Mouse (Mus musculus) MEL (cell line): ENCODE data around the gene Macf1. TPM values are rescaled to one million over a fixed set of nuclear protein-coding genes. Genes with fewer than 3 reads are reported as not detected.
A peak's percentile ranks its signal among the peaks of the same experiment; 100 is the strongest.

Experiments
- DNase-seq: peaks from one replicate; pipeline ENCODE4 v3.0.0; 2011; ENCODE audit warnings: low read depth, low spot score
- H3K27ac ChIP-seq: 2 replicates; pipeline ENCODE4 v1.5.1; 2012; ENCODE audit warnings: low read depth, mild to moderate bottlenecking, control low read depth, low read length, moderate library complexity; ENCODE audit not compliant: control insufficient read depth
- H3K27me3 ChIP-seq, 2 experiments: fragments of 150-350 bp in 1 of 2; sonication (generic) in 1 of 2; 2 replicates each; pipeline ENCODE4 v1.6.1; 2012; ENCODE audit warnings: low read length in 2 of 2, mild to moderate bottlenecking in 2 of 2, improper control_type of control experiment in 1 of 2, moderate library complexity in 1 of 2; ENCODE audit not compliant: insufficient read depth in 2 of 2, control insufficient read depth in 1 of 2
- H3K36me3 ChIP-seq, 2 experiments: 2 replicates each; pipeline ENCODE4 v1.6.1; 2012 to 2014; ENCODE audit warnings: low read length in 2 of 2, improper control_type of control experiment in 1 of 2, inconsistent platforms in 1 of 2, mild to moderate bottlenecking in 1 of 2; ENCODE audit not compliant: insufficient read depth in 2 of 2, control insufficient read depth in 1 of 2
- H3K4me1 ChIP-seq, 2 experiments: fragments of 150-350 bp in 1 of 2; sonication (generic) in 1 of 2; 2 replicates each; pipeline ENCODE4 v1.6.1; 2012; ENCODE audit warnings: low read length in 2 of 2, improper control_type of control experiment in 1 of 2, mild to moderate bottlenecking in 1 of 2; ENCODE audit not compliant: insufficient read depth in 2 of 2, control insufficient read depth in 1 of 2
- H3K4me3 ChIP-seq, 2 experiments: fragments of 150-350 bp in 1 of 2; sonication (generic) in 1 of 2; 2 replicates each; pipeline ENCODE4 v1.5.1; 2012; ENCODE audit warnings: low read depth in 2 of 2, low read length in 2 of 2, mild to moderate bottlenecking in 2 of 2, moderate library complexity in 2 of 2, control low read depth in 1 of 2, improper control_type of control experiment in 1 of 2; ENCODE audit not compliant: control insufficient read depth in 1 of 2, insufficient read depth in 1 of 2
- H3K79me2 ChIP-seq: 2 replicates; pipeline ENCODE4 v1.6.1; 2012; ENCODE audit warnings: mild to moderate bottlenecking, low read length, moderate library complexity; ENCODE audit not compliant: control insufficient read depth, poor library complexity, insufficient read depth
- H3K9ac ChIP-seq: 2 replicates; pipeline ENCODE4 v1.6.1; 2012; ENCODE audit warnings: low read depth, mild to moderate bottlenecking, control low read depth, low read length, moderate library complexity; ENCODE audit not compliant: control insufficient read depth, poor library complexity, severe bottlenecking
- H3K9me3 ChIP-seq: fragments of 150-350 bp; sonication (generic); replicated peaks from 2 replicates; pipeline ENCODE4 v1.6.1; 2012; ENCODE audit warnings: mild to moderate bottlenecking, low read length, improper control_type of control experiment, moderate library complexity; ENCODE audit not compliant: insufficient read depth
- BHLHE40 ChIP-seq: IDR thresholded peaks from 2 replicates; pipeline ENCODE4 v1.6.1; 2012; ENCODE audit warnings: low read depth, mild to moderate bottlenecking, inconsistent platforms, low read length, improper control_type of control experiment, borderline replicate concordance
- CHD1 ChIP-seq: IDR thresholded peaks from 2 replicates; pipeline ENCODE4 v1.6.1; 2012; ENCODE audit warnings: low read depth, mild to moderate bottlenecking, inconsistent platforms, low read length, improper control_type of control experiment
- CHD2 ChIP-seq: IDR thresholded peaks from 2 replicates; pipeline ENCODE4 v1.6.1; 2011; ENCODE audit warnings: low read length, improper control_type of control experiment
- CTCF ChIP-seq, 3 experiments: IDR thresholded peaks in 2 of 3; conservative IDR thresholded peaks in 1 of 3; 2 replicates each; pipeline ENCODE4 v1.5.1; 2011 to 2012; ENCODE audit warnings: low read length in 3 of 3, low read depth in 2 of 3, mild to moderate bottlenecking in 2 of 3, improper control_type of control experiment in 1 of 3, inconsistent platforms in 1 of 3, mixed read lengths in 1 of 3, moderate library complexity in 1 of 3; ENCODE audit not compliant: control insufficient read depth in 1 of 3, insufficient read depth in 1 of 3, poor library complexity in 1 of 3, severe bottlenecking in 1 of 3
- E2F4 ChIP-seq: IDR thresholded peaks from 2 replicates; pipeline ENCODE4 v1.6.1; 2011; ENCODE audit warnings: low read depth, low read length, improper control_type of control experiment, borderline replicate concordance
- ELF1 ChIP-seq: IDR thresholded peaks from 2 replicates; pipeline ENCODE4 v1.6.1; 2014; ENCODE audit warnings: low read depth, mild to moderate bottlenecking, inconsistent platforms, low read length, improper control_type of control experiment, moderate library complexity
- EP300 ChIP-seq, 2 experiments: IDR thresholded peaks; 2 replicates each; pipeline ENCODE4 v1.6.1; 2011; ENCODE audit warnings: improper control_type of control experiment in 2 of 2, low read length in 2 of 2, low read depth in 1 of 2, mild to moderate bottlenecking in 1 of 2
- ETS1 ChIP-seq: IDR thresholded peaks from 2 replicates; pipeline ENCODE4 v1.6.1; 2012; ENCODE audit warnings: low read depth, mild to moderate bottlenecking, inconsistent platforms, low read length, improper control_type of control experiment, moderate library complexity
- GABPA ChIP-seq: IDR thresholded peaks from 2 replicates; pipeline ENCODE4 v1.6.1; 2012; ENCODE audit warnings: low read depth, mild to moderate bottlenecking, inconsistent platforms, low read length, improper control_type of control experiment, moderate library complexity
- GATA1 ChIP-seq: IDR thresholded peaks from 2 replicates; pipeline ENCODE4 v1.6.1; 2011; ENCODE audit warnings: low read depth, low read length, improper control_type of control experiment
- HCFC1 ChIP-seq: IDR thresholded peaks from 2 replicates; pipeline ENCODE4 v1.6.1; 2012; ENCODE audit warnings: low read depth, mild to moderate bottlenecking, inconsistent platforms, low read length, improper control_type of control experiment, moderate library complexity
- JUND ChIP-seq: IDR thresholded peaks from 2 replicates; pipeline ENCODE4 v1.6.1; 2011; ENCODE audit warnings: low read depth, mild to moderate bottlenecking, improper control_type of control experiment, low read length
- KAT2A ChIP-seq: conservative IDR thresholded peaks from 2 replicates; pipeline ENCODE4 v1.6.1; 2012; ENCODE audit warnings: low read depth, low read length, improper control_type of control experiment, inconsistent platforms
- MAFK ChIP-seq: IDR thresholded peaks from 2 replicates; pipeline ENCODE4 v1.6.1; 2011; ENCODE audit warnings: low read depth, mild to moderate bottlenecking, low read length, improper control_type of control experiment, borderline replicate concordance
- MAX ChIP-seq: IDR thresholded peaks from 2 replicates; pipeline ENCODE4 v1.6.1; 2011; ENCODE audit warnings: low read length, improper control_type of control experiment
- MAZ ChIP-seq: IDR thresholded peaks from 2 replicates; pipeline ENCODE4 v1.6.1; 2012; ENCODE audit warnings: low read depth, mild to moderate bottlenecking, inconsistent platforms, low read length, improper control_type of control experiment
- MEF2A ChIP-seq: IDR thresholded peaks from 2 replicates; pipeline ENCODE4 v1.6.1; 2014; ENCODE audit warnings: low read depth, mild to moderate bottlenecking, inconsistent platforms, low read length, improper control_type of control experiment; ENCODE audit not compliant: poor library complexity, insufficient replicate concordance, severe bottlenecking; ENCODE audit errors: extremely low read depth
- MXI1 ChIP-seq: IDR thresholded peaks from 2 replicates; pipeline ENCODE4 v1.6.1; 2011; ENCODE audit warnings: mild to moderate bottlenecking, low read depth, low read length, improper control_type of control experiment
- MYB ChIP-seq: IDR thresholded peaks from 2 replicates; pipeline ENCODE4 v1.6.1; 2011; ENCODE audit warnings: mild to moderate bottlenecking, low read depth, low read length, improper control_type of control experiment
- MYC ChIP-seq: IDR thresholded peaks from 2 replicates; pipeline ENCODE4 v1.6.1; 2011; ENCODE audit warnings: low read depth, mild to moderate bottlenecking, low read length, improper control_type of control experiment, moderate library complexity
- NELFE ChIP-seq: IDR thresholded peaks from 2 replicates; pipeline ENCODE4 v1.6.1; 2011; ENCODE audit warnings: low read depth, low read length, improper control_type of control experiment
- NRF1 ChIP-seq: IDR thresholded peaks from 2 replicates; pipeline ENCODE4 v1.6.1; 2014; ENCODE audit warnings: low read depth, mild to moderate bottlenecking, inconsistent platforms, low read length, improper control_type of control experiment, moderate library complexity; ENCODE audit not compliant: poor library complexity, insufficient read depth, severe bottlenecking
- POLR2A ChIP-seq, 2 experiments: IDR thresholded peaks; 2 replicates each; pipeline ENCODE4 v1.6.1; 2011 to 2012; ENCODE audit warnings: low read length in 2 of 2, mild to moderate bottlenecking in 2 of 2, control low read depth in 1 of 2, improper control_type of control experiment in 1 of 2, low read depth in 1 of 2, moderate library complexity in 1 of 2; ENCODE audit not compliant: control insufficient read depth in 1 of 2, insufficient read depth in 1 of 2, poor library complexity in 1 of 2
- POLR2AphosphoS2 ChIP-seq: IDR thresholded peaks from 2 replicates; pipeline ENCODE4 v1.6.1; 2011; ENCODE audit warnings: low read length, improper control_type of control experiment
- POLR2AphosphoS5 ChIP-seq: IDR thresholded peaks from 2 replicates; pipeline ENCODE4 v1.6.1; 2012; ENCODE audit warnings: low read depth, borderline replicate concordance, mild to moderate bottlenecking, inconsistent platforms, low read length, moderate library complexity, mixed read lengths
- RAD21 ChIP-seq: IDR thresholded peaks from 2 replicates; pipeline ENCODE4 v1.6.1; 2011; ENCODE audit warnings: mild to moderate bottlenecking, low read depth, low read length, improper control_type of control experiment
- RCOR1 ChIP-seq: IDR thresholded peaks from 2 replicates; pipeline ENCODE4 v1.6.1; 2012; ENCODE audit warnings: low read depth, mild to moderate bottlenecking, inconsistent platforms, low read length, improper control_type of control experiment
- SMC3 ChIP-seq: IDR thresholded peaks from 2 replicates; pipeline ENCODE4 v1.6.1; 2011; ENCODE audit warnings: low read depth, low read length, improper control_type of control experiment
- TAL1 ChIP-seq: IDR thresholded peaks from 2 replicates; pipeline ENCODE4 v1.6.1; 2012; ENCODE audit warnings: mild to moderate bottlenecking, inconsistent platforms, low read length, moderate library complexity, mixed read lengths
- TBP ChIP-seq: IDR thresholded peaks from 2 replicates; pipeline ENCODE4 v1.8.0; 2011; ENCODE audit warnings: low read depth, low read length, improper control_type of control experiment
- TCF12 ChIP-seq: IDR thresholded peaks from 2 replicates; pipeline ENCODE4 v1.6.1; 2014; ENCODE audit warnings: low read depth, mild to moderate bottlenecking, inconsistent platforms, low read length, improper control_type of control experiment, moderate library complexity
- UBTF ChIP-seq: IDR thresholded peaks from 2 replicates; pipeline ENCODE4 v1.6.1; 2012; ENCODE audit warnings: low read depth, mild to moderate bottlenecking, inconsistent platforms, low read length, improper control_type of control experiment, moderate library complexity, borderline replicate concordance; ENCODE audit not compliant: insufficient read depth
- USF1 ChIP-seq: IDR thresholded peaks from 2 replicates; pipeline ENCODE4 v1.6.1; 2014; ENCODE audit warnings: low read depth, mild to moderate bottlenecking, inconsistent platforms, low read length, improper control_type of control experiment, moderate library complexity
- USF2 ChIP-seq, 2 experiments: IDR thresholded peaks; 2 replicates each; pipeline ENCODE4 v1.6.1; 2011 to 2012; ENCODE audit warnings: improper control_type of control experiment in 2 of 2, low read length in 2 of 2, borderline replicate concordance in 1 of 2, inconsistent platforms in 1 of 2, low read depth in 1 of 2, mild to moderate bottlenecking in 1 of 2; ENCODE audit not compliant: insufficient read depth in 1 of 2
- ZC3H11A ChIP-seq: IDR thresholded peaks from 2 replicates; pipeline ENCODE4 v1.6.1; 2012; ENCODE audit warnings: low read depth, mild to moderate bottlenecking, inconsistent platforms, low read length, improper control_type of control experiment
- ZKSCAN1 ChIP-seq: IDR thresholded peaks from 2 replicates; pipeline ENCODE4 v1.6.1; 2012; ENCODE audit warnings: low read depth, mild to moderate bottlenecking, inconsistent platforms, low read length, improper control_type of control experiment, moderate library complexity
- ZMIZ1 ChIP-seq: IDR thresholded peaks from 2 replicates; pipeline ENCODE4 v1.6.1; 2012; ENCODE audit warnings: low read depth, mild to moderate bottlenecking, inconsistent platforms, low read length, improper control_type of control experiment, moderate library complexity
- ZNF384 ChIP-seq: IDR thresholded peaks from 2 replicates; pipeline ENCODE4 v1.6.1; 2012; ENCODE audit warnings: low read depth, mild to moderate bottlenecking, inconsistent platforms, low read length, improper control_type of control experiment
- polyA plus RNA-seq, 2 experiments: library from polyadenylated mRNA; stranded (reverse) in 1 of 2; unstranded in 1 of 2; fragments of >175 nt in 1 of 2; fragments of >200 nt in 1 of 2; gene quantifications; 2 replicates each; pipeline versions ENCODE4 v1.2.1 to v1.2.4; 2012; ENCODE audit warnings: low replicate concordance in 2 of 2, low read depth in 1 of 2; ENCODE audit not compliant: insufficient read length in 2 of 2, insufficient read depth in 1 of 2, missing spikeins in 1 of 2
- total RNA-seq: library from RNA; depleted of rRNA; stranded (reverse); fragments of 300-350 nt; gene quantifications from 2 replicates; pipeline ENCODE4 v1.2.3, GENCODE M21; 2012

Gene Macf1
- total and polyA plus RNA-seq, 3 experiments: 18.5 to 71.4 (median 60.8) TPM

GRCm38 (mm10) chr4:123607174-123607573, 77.0 kb downstream of the Macf1 start:
- Histone ChIP-seq H3K4me1 (peaks cover 0 to 7% of the 10 kb centered on the region in 2 experiments; a peak in 2 of 4 replicates), H3K79me2 (no peaks in the 10 kb centered on the region), H3K9ac (no peak overlapping the region), H3K36me3 (peaks cover 0 to 4% of the 10 kb centered on the region in 2 experiments; a peak in 2 of 4 replicates), H3K27me3 (no peaks in the 10 kb centered on the region; a peak in 1 of 4 replicates), H3K9me3 (no peaks in the 10 kb centered on the region), H3K27ac (no peak overlapping the region), H3K4me3 (no peak overlapping the region)
- DNase-seq: peak; percentile 69
- TF ChIP-seq MYB: no peak
- TF ChIP-seq JUND: no peak
- no peak for TF ChIP-seq MAZ
- TF ChIP-seq HCFC1: no peak
- no peak for TF ChIP-seq POLR2AphosphoS5
- TF ChIP-seq MAFK: no peak
- no peak for TF ChIP-seq ELF1
- TF ChIP-seq NRF1: peak; percentile 40; the same call in 1 of the 2 replicates
- peak; percentile 52; the same call in 1 of the 2 replicates for TF ChIP-seq MYC
- no peak for TF ChIP-seq KAT2A
- TF ChIP-seq EP300 (IDR thresholded peaks at IDR 0.05; ENCODE audit: low read depth in 1 of 2, low read length in 2 of 2): no peak
- TF ChIP-seq BHLHE40: no peak
- TF ChIP-seq MXI1: no peak
- peak; percentile 49 for TF ChIP-seq ZC3H11A
- no peak for TF ChIP-seq E2F4
- TF ChIP-seq USF1: no peak
- no peak for TF ChIP-seq RCOR1
- TF ChIP-seq MAX: no peak
- peak; percentile 33 to 69 (median 47) for TF ChIP-seq CTCF (IDR thresholded peaks at IDR 0.05 in 2 of 3, conservative IDR thresholded peaks at IDR 0.05 in 1 of 3; ENCODE audit: control insufficient read depth in 1 of 3, insufficient read depth in 1 of 3, low read depth in 2 of 3, low read length in 3 of 3, poor library complexity in 1 of 3, severe bottlenecking in 1 of 3)
- TF ChIP-seq ETS1: no peak
- no peak for TF ChIP-seq ZKSCAN1
- TF ChIP-seq MEF2A: no peak
- no peak for TF ChIP-seq POLR2AphosphoS2
- TF ChIP-seq USF2 (IDR thresholded peaks at IDR 0.05; ENCODE audit: borderline replicate concordance in 1 of 2, insufficient read depth in 1 of 2, low read depth in 1 of 2, low read length in 2 of 2): no peak
- no peak for TF ChIP-seq CHD2
- peak; percentile 76 for TF ChIP-seq RAD21
- TF ChIP-seq GABPA: no peak
- TF ChIP-seq ZMIZ1: no peak
- TF ChIP-seq GATA1: no peak
- TF ChIP-seq TAL1: no peak
- TF ChIP-seq SMC3: peak; percentile 61
- no peak for TF ChIP-seq TBP
- TF ChIP-seq CHD1: no peak
- no peak for TF ChIP-seq TCF12
- TF ChIP-seq NELFE: no peak
- TF ChIP-seq POLR2A (IDR thresholded peaks at IDR 0.05; ENCODE audit: control insufficient read depth in 1 of 2, insufficient read depth in 1 of 2, low read depth in 1 of 2, low read length in 2 of 2, poor library complexity in 1 of 2): no peak
- TF ChIP-seq UBTF: no peak
- no peak for TF ChIP-seq ZNF384
